Mouse (Mus musculus): ENCODE measurements at regions not wholly inside any gene's neighbourhood (a gene's known extent, or its start where the extent isn't known, plus 50 kb on each side); places are given as distances from the start of the nearest gene placed in this dataset.

- DNase-seq (ENCODE audit: low read depth, low spot score), result no peak
Measured at GRCm38 (mm10) chr2:124718985-124719384, 348.9 kb upstream of the Slc24a5 start.

- DNase-seq (ENCODE audit: low read depth, low spot score), result peak; percentile 16
Measured at GRCm38 (mm10) chr2:124719820-124720478, 348.0 kb upstream of the Slc24a5 start.

GRCm38 (mm10) chr2:124720593-124721445, 347.1 kb upstream of the Slc24a5 start:
- no peak for DNase-seq (ENCODE audit: low read depth, low spot score)

- no peak for DNase-seq (ENCODE audit: low read depth, low spot score)
Measured at GRCm38 (mm10) chr2:124724171-124724570, 343.8 kb upstream of the Slc24a5 start.

GRCm38 (mm10) chr2:124724827-124725480, 343.0 kb upstream of the Slc24a5 start:
- DNase-seq (ENCODE audit: low read depth, low spot score), result no peak

GRCm38 (mm10) chr2:124727979-124728378, 339.9 kb upstream of the Slc24a5 start:
- no peak for DNase-seq (ENCODE audit: low read depth, low spot score)

GRCm38 (mm10) chr2:124732593-124732992, 335.3 kb upstream of the Slc24a5 start:
- DNase-seq (ENCODE audit: low read depth, low spot score), result no peak

GRCm38 (mm10) chr2:124740848-124741247, 327.1 kb upstream of the Slc24a5 start:
- DNase-seq (ENCODE audit: low read depth, low spot score), result no peak

- no peak for DNase-seq (ENCODE audit: low read depth, low spot score)
Measured at GRCm38 (mm10) chr2:124742964-124743363, 325.0 kb upstream of the Slc24a5 start.

GRCm38 (mm10) chr2:124745045-124745444, 322.9 kb upstream of the Slc24a5 start:
- DNase-seq (ENCODE audit: low read depth, low spot score), result no peak

- no peak for DNase-seq (ENCODE audit: low read depth, low spot score)
Measured at GRCm38 (mm10) chr2:124747119-124747518, 320.8 kb upstream of the Slc24a5 start.

GRCm38 (mm10) chr2:124747627-124748026, 320.3 kb upstream of the Slc24a5 start:
- no peak for DNase-seq (ENCODE audit: low read depth, low spot score)

- no peak for DNase-seq (ENCODE audit: low read depth, low spot score)
Measured at GRCm38 (mm10) chr2:124751832-124752231, 316.1 kb upstream of the Slc24a5 start.

GRCm38 (mm10) chr2:124753717-124754116, 314.2 kb upstream of the Slc24a5 start:
- DNase-seq (ENCODE audit: low read depth, low spot score), result peak; percentile 2

GRCm38 (mm10) chr2:124755244-124755643, 312.7 kb upstream of the Slc24a5 start:
- no peak for DNase-seq (ENCODE audit: low read depth, low spot score)

- DNase-seq (ENCODE audit: low read depth, low spot score), result no peak
Measured at GRCm38 (mm10) chr2:124758992-124759391, 308.9 kb upstream of the Slc24a5 start.

- no peak for DNase-seq (ENCODE audit: low read depth, low spot score)
Measured at GRCm38 (mm10) chr2:124763650-124764049, 304.3 kb upstream of the Slc24a5 start.

GRCm38 (mm10) chr2:124764186-124764910, 303.6 kb upstream of the Slc24a5 start:
- DNase-seq (ENCODE audit: low read depth, low spot score), result no peak

GRCm38 (mm10) chr2:124769267-124769967, 298.5 kb upstream of the Slc24a5 start:
- DNase-seq (ENCODE audit: low read depth, low spot score), result no peak

GRCm38 (mm10) chr2:124770028-124770427, 297.9 kb upstream of the Slc24a5 start:
- DNase-seq (ENCODE audit: low read depth, low spot score), result no peak

- DNase-seq (ENCODE audit: low read depth, low spot score), result no peak
Measured at GRCm38 (mm10) chr2:124772055-124772708, 295.7 kb upstream of the Slc24a5 start.
